Mouse (Mus musculus) adrenal gland, postnatal 36 days (tissue): ENCODE data around the gene Adam6b. TPM values are rescaled to one million over a fixed set of nuclear protein-coding genes. Genes with fewer than 3 reads are reported as not detected.
"Not testable (repeated sequence)": the region's sequence is repeated elsewhere in the genome, so short reads cannot be mapped to it uniquely, and the experiment has no call there.

Experiments
- DNase-seq, 2 experiments: peaks; one replicate each; pipeline ENCODE4 v3.0.0; 2021; ENCODE audit warnings: mixed read lengths in 1 of 2
- long read RNA-seq, 2 experiments: library from polyadenylated mRNA; stranded (forward); transcript quantifications; one replicate each; pipeline ENCODE4 v2.0.0; 2021; ENCODE audit warnings: borderline sequencing depth in 2 of 2
- total RNA-seq, 2 experiments: library from RNA; stranded (reverse); gene quantifications; 2 replicates each; pipeline ENCODE4 v1.2.3; 2021

The Adam6b gene
- total RNA-seq: under 1 TPM in 1 of 2 experiments, not detected in 1; 0.10 TPM
- long read RNA-seq, experiment 1: 0 reads
- long read RNA-seq, experiment 2: 0 reads

DNA sequence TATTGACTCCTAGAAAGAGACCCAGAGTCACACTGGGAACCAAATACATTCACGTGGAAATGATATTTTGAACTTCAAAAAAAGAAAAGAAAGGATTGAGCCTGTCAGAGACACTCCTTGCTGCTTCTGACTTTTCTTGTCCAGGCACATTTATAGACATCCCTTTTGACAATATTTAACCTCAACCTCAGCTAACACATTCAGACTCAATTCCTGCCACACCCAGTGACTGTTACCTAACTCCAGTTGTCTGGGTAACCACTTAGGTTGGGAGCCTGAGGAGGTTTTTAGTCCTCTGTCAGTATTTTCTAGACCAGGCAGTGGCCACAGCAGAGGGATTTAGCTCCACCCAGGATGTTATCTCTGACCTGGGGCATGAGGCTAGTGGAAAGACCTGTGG, at the start of gene Adam6b:
Gene Adam6b (plus strand): TSS at position 301 of the 400 bp plus-strand sequence.
- DNase-seq: not testable (repeated sequence)

DNA sequence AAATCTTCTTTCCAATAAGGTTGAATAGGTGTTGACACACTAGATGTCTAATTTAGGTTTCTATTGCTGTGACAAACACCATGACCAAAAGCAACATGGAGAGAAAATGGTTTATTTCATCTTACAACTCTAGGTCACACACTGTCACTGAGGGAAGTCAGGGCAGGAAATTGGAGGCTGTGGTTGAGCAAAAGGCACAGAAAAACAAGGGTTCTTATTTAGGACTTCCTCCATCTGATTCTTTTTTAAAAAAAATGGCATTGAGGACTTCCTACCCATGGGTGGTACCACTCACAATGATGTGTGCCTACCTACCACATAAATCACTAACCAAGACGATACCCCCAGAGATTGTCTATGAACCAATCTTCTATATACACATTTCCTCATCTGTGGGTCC, 43.2 kb upstream of the Adam6b start:
- DNase-seq: no peak

DNA sequence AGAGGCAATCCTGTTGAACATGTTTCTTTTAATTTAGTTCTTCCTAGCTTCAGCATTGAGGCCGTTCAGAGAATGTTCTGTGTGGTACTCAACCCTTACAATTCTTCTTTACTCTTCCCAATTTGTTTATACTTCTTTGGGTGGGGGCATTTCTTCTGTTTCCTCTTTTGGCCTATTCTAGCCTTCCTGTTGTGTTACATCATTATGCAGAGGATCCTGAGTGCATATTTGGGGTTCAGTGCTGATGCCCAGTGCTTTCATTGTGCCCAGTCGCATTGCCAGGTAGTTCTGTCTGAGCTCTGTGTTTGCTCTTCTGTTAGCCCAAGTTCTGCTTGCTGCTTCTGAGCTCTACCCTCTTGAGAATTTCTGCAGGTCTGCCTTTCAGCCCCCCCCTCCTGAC, 13.1 kb upstream of the Adam6b start:
- no peak for DNase-seq

DNA sequence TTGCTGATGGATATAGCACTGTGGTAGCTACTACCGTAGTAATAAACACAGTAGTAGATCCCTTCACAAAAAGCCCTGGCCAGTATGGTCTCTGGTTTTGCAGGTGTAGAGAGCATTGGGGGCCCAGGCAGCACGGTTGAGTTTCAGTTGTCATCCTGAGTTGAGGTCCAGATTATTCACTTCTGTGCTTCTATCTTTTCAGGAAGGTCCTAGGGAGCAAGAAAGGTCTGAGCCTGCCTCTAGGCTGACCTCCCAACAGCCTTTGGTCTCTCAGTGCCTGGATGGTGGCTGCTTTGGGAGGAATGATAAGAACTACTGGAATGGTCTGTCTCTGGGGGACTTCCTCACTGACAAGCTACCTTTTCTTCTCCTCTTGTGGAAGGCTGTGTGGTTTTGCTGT, 7.2 kb upstream of the Adam6b start:
- no peak for DNase-seq

DNA sequence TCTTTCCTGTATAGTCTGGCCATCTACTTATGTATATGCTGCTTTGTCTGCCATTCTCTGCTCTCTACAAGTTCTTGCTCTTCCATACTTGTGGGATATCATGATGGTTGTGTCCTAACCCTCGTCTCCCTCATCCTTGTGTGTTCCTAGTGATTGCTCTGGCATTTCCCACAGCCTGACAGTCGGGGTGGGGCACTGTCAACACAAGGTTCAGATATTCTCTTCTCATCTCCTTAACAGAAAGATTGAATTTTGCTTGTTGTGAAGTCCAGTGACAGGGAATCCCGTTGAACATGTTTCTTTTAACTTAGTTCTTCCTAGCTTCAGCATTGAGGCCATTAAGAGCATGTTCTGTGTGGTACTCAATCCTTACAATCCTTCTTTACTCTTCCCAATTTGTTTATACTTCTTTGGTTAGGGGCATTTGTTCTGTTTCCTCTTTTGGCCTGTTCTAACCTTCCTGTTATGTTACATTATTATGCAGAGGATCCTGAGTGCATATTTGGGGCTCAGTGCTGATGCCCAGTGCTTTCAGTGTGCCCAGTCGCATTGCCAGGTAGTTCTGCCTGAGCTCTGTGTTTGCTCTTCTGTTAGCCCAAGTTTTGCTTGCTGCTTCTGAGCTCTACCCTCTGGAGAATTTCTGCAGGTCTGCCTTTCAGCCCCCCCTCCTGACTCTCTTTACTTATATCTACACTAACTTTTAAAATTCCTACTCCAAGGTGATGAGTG, 6.5 kb upstream of the Adam6b start:
- no peak for DNase-seq

DNA sequence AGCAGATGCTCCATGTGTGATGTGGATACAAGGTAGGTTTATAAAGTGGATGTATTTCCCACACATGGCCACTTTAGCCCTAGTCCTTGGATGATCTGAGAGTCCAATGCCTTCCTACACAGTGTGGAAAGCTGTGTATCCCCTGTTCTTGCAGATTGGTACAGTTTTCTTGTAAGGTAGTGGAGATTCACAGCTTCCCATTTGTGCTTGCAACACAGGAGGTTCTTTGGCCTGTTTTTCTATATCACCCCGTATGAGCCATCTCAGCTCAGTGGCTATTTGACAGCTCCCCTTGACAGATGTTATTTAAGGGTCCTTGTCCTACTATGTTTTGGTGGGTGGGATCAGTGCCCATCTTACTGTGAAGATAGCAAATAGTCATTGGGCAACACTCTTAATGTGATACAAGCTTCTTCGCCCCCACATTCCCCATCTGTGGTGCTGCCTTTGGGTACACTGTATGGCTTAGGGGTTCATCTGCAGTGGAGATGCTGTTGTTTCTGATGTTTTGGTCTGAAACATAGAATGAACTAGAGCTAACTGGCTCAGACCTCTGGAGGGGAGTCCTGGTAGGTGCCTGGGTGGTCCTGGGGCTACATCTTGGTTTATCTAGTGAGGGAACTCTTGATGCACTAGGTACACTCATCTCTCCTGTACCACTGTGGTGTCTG, 5.7 kb upstream of the Adam6b start:
- DNase-seq: no peak

DNA sequence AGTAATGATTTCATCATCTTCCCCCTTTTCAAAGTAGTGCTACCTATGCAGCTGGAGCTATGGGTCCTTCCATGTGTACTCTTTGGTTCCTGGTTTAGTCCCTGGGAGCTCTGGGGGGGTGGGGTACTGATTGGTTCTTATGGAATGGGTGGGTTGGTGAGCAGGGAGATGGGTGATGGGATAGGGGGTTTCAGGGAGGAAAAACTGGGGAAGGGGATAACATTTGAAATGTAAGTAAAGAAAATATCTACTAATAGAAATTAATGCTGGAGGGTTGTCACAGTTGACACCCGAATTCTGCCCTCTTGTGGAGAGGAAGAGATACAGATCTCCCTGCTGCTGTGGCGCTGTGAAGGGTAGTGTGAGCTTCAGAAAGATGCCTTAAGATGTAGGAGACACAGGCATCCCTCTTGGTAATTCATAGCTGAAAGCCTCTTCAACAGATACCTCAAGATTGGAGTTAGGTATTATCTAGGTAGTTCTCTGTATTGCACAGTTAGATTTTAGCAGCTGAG, 4.3 kb upstream of the Adam6b start:
- DNase-seq: peak; percentile 3 to 9

DNA sequence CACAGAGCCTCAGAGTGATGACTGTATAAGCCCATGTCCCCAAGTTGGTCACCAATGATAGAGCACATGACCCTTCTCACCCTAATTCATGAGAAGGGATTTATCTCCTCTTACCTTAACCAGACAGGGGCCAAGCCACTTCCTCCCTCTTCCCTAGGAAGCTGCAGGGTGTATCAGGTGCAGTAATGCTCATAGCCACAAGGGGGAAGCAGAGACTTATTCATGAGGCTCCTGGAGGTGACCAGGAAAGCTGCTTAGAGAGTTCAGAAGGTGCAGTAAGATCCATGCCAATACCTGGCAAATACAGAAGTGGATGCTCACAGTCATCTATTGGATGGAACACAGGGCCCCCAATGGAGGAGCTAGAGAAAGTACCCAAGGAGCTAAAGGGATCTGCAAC, 1.6 kb upstream of the Adam6b start:
- peak; percentile 61 to 67 for DNase-seq

DNA sequence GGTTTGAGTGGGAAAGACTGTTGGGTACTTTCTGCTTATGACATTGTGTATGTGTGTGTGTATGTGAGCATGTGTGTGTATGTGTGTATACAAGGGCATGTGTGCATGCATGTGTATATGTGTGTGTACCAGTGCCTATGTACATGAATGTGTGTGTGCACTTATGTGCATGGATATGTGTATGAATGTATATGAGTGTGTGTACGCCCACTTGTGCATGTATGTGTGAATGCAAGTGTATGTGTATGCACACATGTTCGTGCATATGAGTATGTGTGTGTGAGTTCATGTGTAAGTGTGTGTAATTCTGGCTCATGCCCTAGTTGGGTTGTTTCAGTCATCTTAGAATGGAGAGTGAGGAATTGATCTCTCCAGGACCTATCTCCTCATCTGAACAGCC, 36.6 kb downstream of the Adam6b start:
- DNase-seq: no peak

Other genes with a start within 250 kb of the Adam6b start
- not detected for gene Adam6a, start 54.4 kb downstream of the Adam6b start, total RNA-seq